8 mouse cellular contexts compared by ENCODE assay signal in genomic region chr9:56949767-56950166, GRCm38 (mm10). TPM values are rescaled to one million over a fixed set of nuclear protein-coding genes. Genes with fewer than 3 reads are reported as not detected.
DNase-seq lines count a peak whose midpoint lies in the region; ATAC-seq and TF ChIP-seq lines count a peak whose summit lies in the region.

No protein-coding gene starts in this region.

- no peak for DNase-seq in left cerebral cortex, adult 2 months (ENCODE audit: extremely low spot score in 1 of 2, low spot score in 2 of 2)
- no peak for DNase-seq in left cerebral cortex, postnatal 36 days (ENCODE audit: low spot score in 2 of 2)
- DNase-seq in urinary bladder, postnatal 4 days (ENCODE audit: low spot score in 2 of 2) = no peak
- no peak for DNase-seq in frontal cortex, adult 2 months (ENCODE audit: extremely low spot score in 1 of 2, low spot score in 1 of 2)
- DNase-seq in gastrocnemius, adult 8-10 months (ENCODE audit: low spot score in 2 of 2) = no peak

- 12% methylated on average over 13 of the region's 13 CpGs for WGBS in bone marrow, adult 2 months
- 29% methylated on average over 13 of the region's 13 CpGs for WGBS in hindbrain, embryonic 12.5 days

- intact Hi-C loops in left cerebral cortex, adult 2 months (cut with DNase I) = loop anchor here (1.0 to 5.0 kb wide), 4 partner anchors 45 to 181 kb away; partner anchors contain the start of genes Man2c1, Ptpn9 and Sin3a
- intact Hi-C loops in left cerebral cortex, postnatal 36 days (cut with DNase I) = loop anchor here (5.0 kb wide), 3 partner anchors 48 to 183 kb away; partner anchors contain the start of genes Man2c1 and Sin3a

- no peak for ATAC-seq in hindbrain, embryonic 12.5 days (ENCODE audit: low FRiP score)
- ATAC-seq in megakaryocyte progenitor cell, adult 5-6 weeks (replicated peaks; ENCODE audit: poor library complexity) = 0 out of 2 replicates have a peak, but pooled peaks have one; percentile 9

- peak overlapping the region; percentile 92 for H3K4me2 ChIP-seq in hindbrain, embryonic 12.5 days (replicated peaks)

- H3K27ac ChIP-seq in left cerebral cortex, adult 2 months = no peak overlapping the region
- no peak overlapping the region for H3K27ac ChIP-seq in bone marrow, adult 2 months (ENCODE audit: control insufficient read depth, insufficient read depth, low read depth, low read length, poor library complexity)
- H3K27ac ChIP-seq in hindbrain, embryonic 12.5 days = no peak overlapping the region

- no peak for TF ChIP-seq POLR2A in bone marrow, adult 2 months (IDR thresholded peaks at IDR 0.05; ENCODE audit: borderline replicate concordance, control insufficient read depth, low read depth, low read length)

- H3K9ac ChIP-seq in hindbrain, embryonic 12.5 days = peak overlapping the region; percentile 78

- peaks cover 1% of the 10 kb centered on the region for H3K4me1 ChIP-seq in bone marrow, adult 2 months (ENCODE audit: control insufficient read depth, insufficient read depth, low read length)
- H3K4me1 ChIP-seq in hindbrain, embryonic 12.5 days = peaks cover 13% of the 10 kb centered on the region

- no peaks in the 10 kb centered on the region for H3K36me3 ChIP-seq in hindbrain, embryonic 12.5 days

- H3K9me3 ChIP-seq in hindbrain, embryonic 12.5 days (replicated peaks) = no peaks in the 10 kb centered on the region

- H3K4me3 ChIP-seq in left cerebral cortex, adult 2 months = 0 out of 2 replicates have a peak overlapping the region, but pooled peaks have one; percentile 21
- H3K4me3 ChIP-seq in bone marrow, adult 2 months (replicated peaks; ENCODE audit: control insufficient read depth, low read depth, low read length) = peak overlapping the region; percentile 41
- H3K4me3 ChIP-seq in hindbrain, embryonic 12.5 days = peak overlapping the region; percentile 63

- TF ChIP-seq CTCF in left cerebral cortex, adult 2 months (IDR thresholded peaks at IDR 0.05) = no peak
- no peak for TF ChIP-seq CTCF in bone marrow, adult 2 months (IDR thresholded peaks at IDR 0.05; ENCODE audit: control insufficient read depth, insufficient read depth, low read length)

- no peaks in the 10 kb centered on the region for H3K27me3 ChIP-seq in hindbrain, embryonic 12.5 days

RNA-seq across cellular contexts. Expression of gene Snupn, which starts 0.9 kb away (rescaled TPM):
- total RNA-seq in left cerebral cortex, adult 2 months (2021) = 10 to 100 TPM; 13.5 to 16.3 TPM
- total RNA-seq in left cerebral cortex, postnatal 36 days (2021) = 10 to 100 TPM; 13.9 to 16.0 TPM
- 5.2 and 14.9 TPM in 2 replicates for polyA plus RNA-seq in bone marrow, adult 2 months (2011; ENCODE audit: insufficient read depth, insufficient read length, low replicate concordance, missing spikeins)
- polyA plus RNA-seq in hindbrain, embryonic 12.5 days (2016; fragmentation: Nextera tagmentation; extraction: Ambion mirVana) = 24.7 and 25.3 TPM in 2 replicates
- 10.3 and 12.1 TPM in 2 replicates for total RNA-seq in megakaryocyte progenitor cell, adult 5-6 weeks (2015)
- 9.0 and 9.4 TPM in 2 replicates for total RNA-seq in megakaryocyte progenitor cell, adult 5-6 weeks (2017)
- 16.1 and 16.2 TPM in 2 replicates for polyA plus RNA-seq in frontal cortex, adult 2 months (2012; rRNA removed)
- total RNA-seq in gastrocnemius, adult 8-10 months (2022) = 10 to 100 TPM; 10.0 to 12.0 (median 11.3) TPM

RNA-seq across cellular contexts. Expression of gene Imp3, which starts 12.5 kb away (rescaled TPM):
- total RNA-seq in left cerebral cortex, adult 2 months (2021) = 10 to 100 TPM; 49.8 to 50.2 TPM
- 10 to 100 TPM; 50.2 to 50.4 TPM for total RNA-seq in left cerebral cortex, postnatal 36 days (2021)
- 36.0 and 83.1 TPM in 2 replicates for polyA plus RNA-seq in bone marrow, adult 2 months (2011; ENCODE audit: insufficient read depth, insufficient read length, low replicate concordance, missing spikeins)
- 60.9 and 62.7 TPM in 2 replicates for polyA plus RNA-seq in hindbrain, embryonic 12.5 days (2016; fragmentation: Nextera tagmentation; extraction: Ambion mirVana)
- total RNA-seq in megakaryocyte progenitor cell, adult 5-6 weeks (2015) = 138 and 147 TPM in 2 replicates
- total RNA-seq in megakaryocyte progenitor cell, adult 5-6 weeks (2017) = 68.5 and 77.3 TPM in 2 replicates
- 83.7 and 94.4 TPM in 2 replicates for polyA plus RNA-seq in frontal cortex, adult 2 months (2012; rRNA removed)
- total RNA-seq in gastrocnemius, adult 8-10 months (2022) = 10 to 100 TPM; 54.4 to 61.3 (median 57.1) TPM

RNA-seq across cellular contexts. Expression of gene Snx33, which starts 21.6 kb away (rescaled TPM):
- total RNA-seq in left cerebral cortex, adult 2 months (2021) = 1 to 10 TPM; 5.8 to 7.3 TPM
- total RNA-seq in left cerebral cortex, postnatal 36 days (2021) = 1 to 10 TPM; 6.9 to 7.9 TPM
- polyA plus RNA-seq in bone marrow, adult 2 months (2011; ENCODE audit: insufficient read depth, insufficient read length, low replicate concordance, missing spikeins) = 2.4 and 3.4 TPM in 2 replicates
- 7.2 and 7.3 TPM in 2 replicates for polyA plus RNA-seq in hindbrain, embryonic 12.5 days (2016; fragmentation: Nextera tagmentation; extraction: Ambion mirVana)
- total RNA-seq in megakaryocyte progenitor cell, adult 5-6 weeks (2015) = 3.3 TPM in 2 replicates
- total RNA-seq in megakaryocyte progenitor cell, adult 5-6 weeks (2017) = 2.8 TPM in 2 replicates
- polyA plus RNA-seq in frontal cortex, adult 2 months (2012; rRNA removed) = 4.9 and 5.3 TPM in 2 replicates
- 1 to 10 TPM; 1.7 to 4.0 (median 3.1) TPM for total RNA-seq in gastrocnemius, adult 8-10 months (2022)

RNA-seq across cellular contexts. Expression of gene Ptpn9, which starts 45.0 kb away (rescaled TPM):
- total RNA-seq in left cerebral cortex, adult 2 months (2021) = 10 to 100 TPM; 29.7 to 33.1 TPM
- total RNA-seq in left cerebral cortex, postnatal 36 days (2021) = 10 to 100 TPM; 25.3 to 32.7 TPM
- polyA plus RNA-seq in bone marrow, adult 2 months (2011; ENCODE audit: insufficient read depth, insufficient read length, low replicate concordance, missing spikeins) = 3.3 and 6.0 TPM in 2 replicates
- 34.0 and 34.9 TPM in 2 replicates for polyA plus RNA-seq in hindbrain, embryonic 12.5 days (2016; fragmentation: Nextera tagmentation; extraction: Ambion mirVana)
- total RNA-seq in megakaryocyte progenitor cell, adult 5-6 weeks (2015) = 10.6 and 14.5 TPM in 2 replicates
- total RNA-seq in megakaryocyte progenitor cell, adult 5-6 weeks (2017) = 9.1 and 10.7 TPM in 2 replicates
- polyA plus RNA-seq in frontal cortex, adult 2 months (2012; rRNA removed) = 25.1 TPM in 2 replicates
- 1 to 10 TPM; 2.1 to 5.7 (median 2.6) TPM for total RNA-seq in gastrocnemius, adult 8-10 months (2022)
